Mouse (Mus musculus): ENCODE measurements around the gene Snapc2.

DNA sequence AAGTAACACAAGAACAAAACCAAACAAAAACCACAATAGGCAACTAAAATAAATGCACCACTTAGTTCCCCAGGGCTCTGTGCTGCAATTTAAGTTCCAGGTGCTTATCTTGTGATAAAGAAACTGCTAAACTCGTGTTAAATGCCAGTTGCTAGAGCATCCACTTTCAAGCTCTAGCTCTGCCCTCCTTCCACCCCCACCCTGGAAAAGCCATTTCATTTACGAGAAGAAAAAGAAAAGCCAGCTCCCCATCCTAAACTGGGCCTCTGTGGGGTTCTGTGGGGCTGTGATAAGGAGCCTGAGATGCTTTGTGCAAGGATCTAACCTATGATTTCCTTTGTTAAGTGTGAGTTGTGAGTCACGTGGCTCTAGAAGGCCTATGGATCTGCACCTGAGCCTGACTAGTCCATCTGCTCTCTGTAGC, 51.3 kb downstream of the Snapc2 start:
- TF ChIP-seq CTCF (conservative IDR thresholded peaks at IDR 0.05 in 1 of 2, IDR thresholded peaks at IDR 0.05 in 1 of 2; ENCODE audit: low read depth in 2 of 2, low read length in 2 of 2) (no peak), EP300 (IDR thresholded peaks at IDR 0.05; ENCODE audit: low read length) (no peak), MEF2A (IDR thresholded peaks at IDR 0.05; ENCODE audit: borderline replicate concordance, low read depth, low read length) (no peak), JUND (conservative IDR thresholded peaks at IDR 0.05; ENCODE audit: low read depth, low read length) (no peak), POLR2A (IDR thresholded peaks at IDR 0.05; ENCODE audit: low read depth, low read length) (no peak), KAT2A (IDR thresholded peaks at IDR 0.05; ENCODE audit: insufficient replicate concordance, low read length) (no peak)

Measured in CH12.LX (cell line).